Comparison of ENCODE assay signal across 15 mouse cellular contexts in the genomic region with DNA sequence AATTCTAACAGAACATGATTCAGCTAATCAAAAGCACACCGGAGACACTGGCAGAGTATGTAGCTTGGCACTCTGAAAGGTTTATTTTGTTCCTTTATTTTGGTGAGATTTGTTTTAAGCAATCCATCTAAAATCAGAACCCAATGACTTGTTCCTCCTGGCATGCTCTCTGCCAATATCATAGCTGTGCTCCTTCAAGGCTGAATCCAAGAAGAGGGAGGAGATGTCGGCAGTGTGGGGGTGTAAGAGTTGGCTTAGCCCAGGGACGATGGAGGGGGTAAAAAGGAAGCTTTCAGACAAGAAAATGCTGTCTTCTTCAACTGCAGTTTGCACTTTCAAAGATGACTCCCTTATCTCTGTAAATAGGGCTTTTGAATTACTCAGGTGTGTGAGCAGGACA.
DNase-seq lines count a peak whose midpoint lies in the region; ATAC-seq and TF ChIP-seq lines count a peak whose summit lies in the region.
"Had no signal": no experiment of that assay in that cellular context is flagged by ENCODE, and none has a peak within 500 bp of the region (broad histone marks: within the 10 kb centered on the region; RNA-seq: fewer than 3 reads in every experiment).

No protein-coding gene starts in this region.

- no peak overlapping the region for H3K4me3 ChIP-seq in limb, embryonic 10.5 days

- no peak for TF ChIP-seq CTCF in brain, embryonic 14.5 days (IDR thresholded peaks at IDR 0.05; ENCODE audit: borderline replicate concordance, extremely low read depth, insufficient read depth, insufficient read length)

- ATAC-seq in megakaryocyte-erythroid progenitor cell, adult 5-6 weeks (replicated peaks; ENCODE audit: low FRiP score, low TSS enrichment, poor library complexity, severe bottlenecking): no peak
- ATAC-seq: Patski had no signal

- 85% methylated on average over 3 of the region's 3 CpGs for WGBS in limb, embryonic 10.5 days

- H3K27me3 ChIP-seq in limb, embryonic 10.5 days (ENCODE audit: low read depth, poor library complexity, severe bottlenecking): no peaks in the 10 kb centered on the region
- H3K27me3 ChIP-seq: Patski had no signal

- peak; percentile 28 to 41 for DNase-seq in layer of hippocampus, adult 18-20 months (ENCODE audit: low spot score in 2 of 2)
- no peak for DNase-seq in layer of hippocampus, postnatal 25 days (ENCODE audit: extremely low spot score in 1 of 2, low spot score in 1 of 2)
- DNase-seq in brain, embryonic 14.5 days (ENCODE audit: low read depth): peak; percentile 14
- peak; percentile 68 for DNase-seq in cerebellum, adult 9-10 months
- peak; percentile 35 to 48 for DNase-seq in left cerebral cortex, postnatal 14 days (ENCODE audit: low spot score in 2 of 2)
- DNase-seq in urinary bladder, postnatal 14 days (ENCODE audit: low spot score): no peak
- no peak for DNase-seq in limb, embryonic 10.5 days (ENCODE audit: low spot score)
- DNase-seq: adrenal gland, postnatal 14 days; gastrocnemius, postnatal 36 days; kidney, adult 18-20 months; thymus, adult 2 months had no signal

- H3K4me1 ChIP-seq in limb, embryonic 10.5 days: no peaks in the 10 kb centered on the region

- intact Hi-C loops in left cerebral cortex, postnatal 14 days (cut with DNase I): no loop called here

- no peaks in the 10 kb centered on the region for H3K9me3 ChIP-seq in limb, embryonic 10.5 days (replicated peaks)

- TF ChIP-seq POLR2A in brain, embryonic 14.5 days (IDR thresholded peaks at IDR 0.05; ENCODE audit: borderline replicate concordance, extremely low read depth, insufficient read depth, insufficient read length, poor library complexity, severe bottlenecking): no peak

- H3K36me3 ChIP-seq in limb, embryonic 10.5 days: no peaks in the 10 kb centered on the region

- no peak overlapping the region for H3K27ac ChIP-seq in limb, embryonic 10.5 days
- H3K27ac ChIP-seq: liver, embryonic 14.5 days; macrophage had no signal

Comparison
In these comparisons a context has a peak if more than half of its experiments do, and no peak if none do; other contexts are left out.
1. DNase-seq: peak in layer of hippocampus, adult 18-20 months (2 of 2), brain, embryonic 14.5 days (single experiment), cerebellum, adult 9-10 months (single experiment) and left cerebral cortex, postnatal 14 days (2 of 2); none in layer of hippocampus, postnatal 25 days (0 of 2), urinary bladder, postnatal 14 days (single experiment) and limb, embryonic 10.5 days (single experiment).